Mouse (Mus musculus) cerebellum, adult 2 months (tissue): ENCODE results near the gene Pde6g.

Experiments used
- CTCF ChIP-seq: fragments of 200-500 bp; IDR thresholded peaks from 2 replicates; pipeline ENCODE4 v1.5.1; 2011; ENCODE audit warnings: low read depth, mild to moderate bottlenecking, control low read depth, low read length, moderate library complexity, borderline replicate concordance; ENCODE audit not compliant: insufficient read depth
- POLR2A ChIP-seq: fragments of 200-500 bp; IDR thresholded peaks from 2 replicates; pipeline ENCODE4 v1.6.1; 2011; ENCODE audit warnings: low read length, control low read depth, borderline replicate concordance; ENCODE audit not compliant: insufficient read depth

DNA sequence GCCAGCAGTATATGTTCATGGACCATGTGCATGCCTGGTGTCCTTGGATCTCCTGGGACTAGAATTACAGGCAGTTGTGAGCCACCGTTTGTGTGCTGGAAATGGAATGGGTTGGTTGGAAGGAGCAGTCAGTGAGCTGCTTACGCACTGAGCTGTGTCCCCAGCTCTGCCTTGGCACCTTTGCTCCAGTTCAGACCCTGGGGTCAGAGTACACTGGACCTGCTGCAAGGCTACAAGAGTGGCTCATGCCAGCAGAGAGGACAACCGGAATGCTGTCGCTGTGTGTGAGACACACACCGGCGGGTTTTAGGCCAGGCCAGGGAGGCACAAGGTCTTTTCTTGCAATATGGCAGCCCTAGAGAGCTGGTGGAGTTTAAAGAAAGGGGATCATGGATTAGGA, 18.8 kb upstream of the Pde6g start:
- TF ChIP-seq CTCF (no peak), POLR2A (no peak)
